Mouse (Mus musculus) liver, embryonic 16.5 days (tissue): Measurements from ENCODE around the gene Galnt9. TPM values are rescaled to one million over a fixed set of nuclear protein-coding genes. Genes with fewer than 3 reads are reported as not detected.

ENCODE experiments used
- ATAC-seq: fragments of 200-750 bp; cut with Nextera tagmentation; 2 replicates; pipeline ENCODE4 v1.8.0; 2017; ENCODE audit warnings: low read depth, mild to moderate bottlenecking, moderate number of reproducible peaks, moderate library complexity
- H3K27ac ChIP-seq: fragments of 300-500 bp; sonication (generic); 2 replicates; pipeline ENCODE4 v1.5.1; 2014; ENCODE audit warnings: mild to moderate bottlenecking, low read length
- H3K27me3 ChIP-seq: fragments of 300-500 bp; sonication (generic); 2 replicates; pipeline ENCODE4 v1.6.1; 2014; ENCODE audit warnings: low read depth, low read length, mixed read lengths; ENCODE audit not compliant: control insufficient read depth, insufficient read depth
- H3K36me3 ChIP-seq: fragments of 300-500 bp; sonication (generic); 2 replicates; pipeline ENCODE4 v1.6.1; 2014; ENCODE audit warnings: mild to moderate bottlenecking; ENCODE audit not compliant: control insufficient read depth, insufficient read depth
- H3K4me1 ChIP-seq: fragments of 300-500 bp; sonication (generic); 2 replicates; pipeline ENCODE4 v1.6.1; 2014; ENCODE audit warnings: low read depth, low read length, mixed read lengths; ENCODE audit not compliant: control insufficient read depth
- H3K4me2 ChIP-seq: fragments of 300-500 bp; sonication (generic); 2 replicates; pipeline ENCODE4 v1.6.1; 2014; ENCODE audit warnings: low read depth, low read length, mixed read lengths
- H3K4me3 ChIP-seq: fragments of 300-500 bp; sonication (generic); 2 replicates; pipeline ENCODE4 v1.5.1; 2014; ENCODE audit warnings: low read depth, mild to moderate bottlenecking, low read length
- H3K9ac ChIP-seq: fragments of 300-500 bp; sonication (generic); 2 replicates; pipeline ENCODE4 v1.6.1; 2014; ENCODE audit warnings: low read depth, low read length
- H3K9me3 ChIP-seq: fragments of 300-500 bp; sonication (generic); replicated peaks from 2 replicates; pipeline ENCODE4 v1.6.1; 2016; ENCODE audit warnings: low read length; ENCODE audit not compliant: control insufficient read depth
- WGBS: fragments of 180-500 bp; shearing (Covaris S2); extraction: QIAGEN DNeasy Blood & Tissue Kit; methylation state at CpG from one replicate; pipeline ENCODE4 v1.1.7; 2014; ENCODE audit not compliant: insufficient replicate concordance; 5-methylcytosine and 5-hydroxymethylcytosine counted together
- polyA plus RNA-seq: library from polyadenylated mRNA; unstranded; fragments of >200 nt; fragmentation: Nextera tagmentation; extraction: Ambion mirVana; gene quantifications from 2 replicates; pipeline ENCODE4 v1.2.1, GENCODE M21; 2015

Galnt9 gene
- 0.11 and 0.12 TPM in 2 replicates for polyA plus RNA-seq

GRCm38 (mm10) chr5:110543951-110544690 is at the start of gene Galnt9:
Gene Galnt9 (plus strand): TSS chr5:110544355.
- 1% methylated on average over 82 of the region's 82 CpGs for WGBS
- ATAC-seq = no peak
- no peak within 1 kb of the TSS for H3K4me3 ChIP-seq

GRCm38 (mm10) chr5:110494396-110494795 is 49.8 kb upstream of the Galnt9 start:
- ATAC-seq = no peak
- H3K27ac ChIP-seq = no peak overlapping the region
- WGBS = 48% methylated on average over 4 of the region's 4 CpGs

More at GRCm38 (mm10) chr5:110543951-110544690, at the start of gene Galnt9:
- H3K27me3 ChIP-seq = peaks cover 45% of the 10 kb centered on the region
- no peak within 1 kb of the TSS for H3K9ac ChIP-seq
- no peaks in the 10 kb centered on the region for H3K4me1 ChIP-seq
- H3K27ac ChIP-seq = no peak within 1 kb of the TSS
- no peaks in the 10 kb centered on the region for H3K9me3 ChIP-seq
- H3K36me3 ChIP-seq = no peaks in the 10 kb centered on the region
- H3K4me2 ChIP-seq = no peak within 1 kb of the TSS

GRCm38 (mm10) chr5:110495051-110495450 is 49.1 kb upstream of the Galnt9 start:
- no peaks in the 10 kb centered on the region for H3K4me1 ChIP-seq
- H3K36me3 ChIP-seq = no peaks in the 10 kb centered on the region
- no peak overlapping the region for H3K27ac ChIP-seq
- H3K27me3 ChIP-seq = no peaks in the 10 kb centered on the region
- ATAC-seq = no peak
- no peak overlapping the region for H3K4me3 ChIP-seq
- H3K9me3 ChIP-seq = no peaks in the 10 kb centered on the region
- 77% methylated on average over 6 of the region's 6 CpGs for WGBS
- H3K4me2 ChIP-seq = no peak overlapping the region
- H3K9ac ChIP-seq = no peak overlapping the region

More at GRCm38 (mm10) chr5:110494396-110494795, 49.8 kb upstream of the Galnt9 start:
- Histone ChIP-seq H3K36me3 (no peaks in the 10 kb centered on the region), H3K9ac (no peak overlapping the region), H3K27me3 (no peaks in the 10 kb centered on the region), H3K9me3 (no peaks in the 10 kb centered on the region), H3K4me2 (no peak overlapping the region), H3K4me3 (no peak overlapping the region), H3K4me1 (no peaks in the 10 kb centered on the region)

GRCm38 (mm10) chr5:110497556-110497955 is 46.6 kb upstream of the Galnt9 start:
- H3K36me3 ChIP-seq = no peaks in the 10 kb centered on the region
- H3K27me3 ChIP-seq = no peaks in the 10 kb centered on the region
- no peak overlapping the region for H3K9ac ChIP-seq
- WGBS = 64% methylated on average over 5 of the region's 5 CpGs
- no peaks in the 10 kb centered on the region for H3K9me3 ChIP-seq
- H3K4me3 ChIP-seq = no peak overlapping the region
- no peak overlapping the region for H3K4me2 ChIP-seq
- ATAC-seq = no peak
- H3K4me1 ChIP-seq = no peaks in the 10 kb centered on the region
- H3K27ac ChIP-seq = no peak overlapping the region

GRCm38 (mm10) chr5:110498071-110498470 is 46.1 kb upstream of the Galnt9 start:
- no peak overlapping the region for H3K27ac ChIP-seq

DNA sequence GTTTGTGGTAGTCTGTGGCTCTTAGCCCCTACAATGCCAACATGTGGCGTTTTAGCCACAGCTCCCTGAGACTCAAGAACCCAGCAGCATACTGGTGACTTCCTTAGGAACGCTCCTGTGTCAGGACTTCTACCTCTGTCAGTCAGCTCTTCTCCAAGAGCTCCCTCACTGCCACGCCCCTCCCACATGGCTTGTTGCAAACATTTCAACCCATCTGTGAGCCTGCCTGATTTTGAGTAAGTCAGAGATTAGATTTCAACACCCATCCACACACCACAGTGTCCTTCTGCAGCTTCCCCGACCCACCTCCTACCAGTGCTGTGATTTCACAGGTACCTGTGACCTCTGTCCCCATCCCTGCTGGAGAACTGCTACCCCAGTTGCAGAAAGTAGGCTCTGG is 43.9 kb upstream of the Galnt9 start:
- Histone ChIP-seq H3K4me3 (no peak overlapping the region), H3K9me3 (no peaks in the 10 kb centered on the region), H3K36me3 (no peaks in the 10 kb centered on the region), H3K9ac (no peak overlapping the region), H3K4me1 (no peaks in the 10 kb centered on the region), H3K27ac (no peak overlapping the region), H3K27me3 (no peaks in the 10 kb centered on the region), H3K4me2 (no peak overlapping the region)
- ATAC-seq = no peak
- WGBS = 18% methylated on average over 4 of the region's 4 CpGs

More at GRCm38 (mm10) chr5:110498071-110498470, 46.1 kb upstream of the Galnt9 start:
- H3K4me1 ChIP-seq = no peaks in the 10 kb centered on the region
- H3K27me3 ChIP-seq = no peaks in the 10 kb centered on the region
- H3K4me3 ChIP-seq = no peak overlapping the region
- WGBS = 58% methylated on average over 10 of the region's 10 CpGs
- no peak overlapping the region for H3K4me2 ChIP-seq
- H3K9me3 ChIP-seq = no peaks in the 10 kb centered on the region
- no peak overlapping the region for H3K9ac ChIP-seq
- H3K36me3 ChIP-seq = no peaks in the 10 kb centered on the region
- no peak for ATAC-seq

- H3K9ac ChIP-seq = no peak overlapping the region
- no peaks in the 10 kb centered on the region for H3K9me3 ChIP-seq
- 59% methylated on average over 3 of the region's 3 CpGs for WGBS
- H3K27me3 ChIP-seq = no peaks in the 10 kb centered on the region
- H3K4me2 ChIP-seq = no peak overlapping the region
- no peaks in the 10 kb centered on the region for H3K4me1 ChIP-seq
- ATAC-seq = no peak
- H3K27ac ChIP-seq = no peak overlapping the region
- H3K36me3 ChIP-seq = no peaks in the 10 kb centered on the region
- H3K4me3 ChIP-seq = no peak overlapping the region
These were observed 40.8 kb upstream of the Galnt9 start for GRCm38 (mm10) chr5:110503361-110503760.

DNA sequence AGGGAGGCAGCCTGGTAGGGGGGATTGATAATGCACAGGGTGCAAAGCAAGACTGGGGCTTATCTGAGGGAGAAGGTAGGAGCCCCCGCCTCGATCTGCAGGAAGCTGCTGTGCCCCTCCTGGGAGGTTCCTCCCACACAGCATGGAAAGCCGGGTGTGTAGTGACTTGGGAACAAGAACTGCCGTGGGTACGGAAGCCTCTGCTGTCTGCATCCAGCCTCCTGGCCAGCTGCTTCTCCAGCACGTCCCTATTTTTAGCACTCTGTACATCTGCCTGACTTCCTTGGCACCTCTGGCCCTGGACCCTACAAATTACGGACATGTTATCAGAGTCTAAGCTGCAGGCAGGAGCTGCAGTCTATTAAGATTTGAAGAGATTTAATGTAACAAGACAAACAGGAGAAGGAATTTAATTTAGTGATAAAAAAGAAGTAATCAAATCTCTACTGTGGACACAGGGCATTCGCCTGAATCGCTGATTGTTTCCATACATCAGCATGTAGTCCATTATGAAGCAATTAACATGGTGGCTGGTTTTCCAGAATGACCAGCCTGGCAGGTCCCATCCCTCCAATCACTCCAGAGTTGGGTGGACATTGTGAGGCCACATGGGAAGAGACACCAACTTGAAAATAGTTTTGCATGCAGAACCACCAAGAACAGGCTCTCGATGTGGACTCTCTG is 38.4 kb upstream of the Galnt9 start:
- no peaks in the 10 kb centered on the region for H3K27me3 ChIP-seq
- H3K4me2 ChIP-seq = no peak overlapping the region
- no peak overlapping the region for H3K9ac ChIP-seq
- H3K27ac ChIP-seq = no peak overlapping the region
- H3K4me3 ChIP-seq = no peak overlapping the region
- WGBS = 48% methylated on average over 10 of the region's 10 CpGs
- no peaks in the 10 kb centered on the region for H3K36me3 ChIP-seq
- no peaks in the 10 kb centered on the region for H3K4me1 ChIP-seq
- no peak for ATAC-seq
- H3K9me3 ChIP-seq = no peaks in the 10 kb centered on the region

- WGBS = 59% methylated on average over 8 of the region's 8 CpGs
- Histone ChIP-seq H3K9me3 (no peaks in the 10 kb centered on the region), H3K9ac (no peak overlapping the region)
These were observed 37.9 kb upstream of the Galnt9 start for GRCm38 (mm10) chr5:110506295-110506616.

More at GRCm38 (mm10) chr5:110506295-110506616, 37.9 kb upstream of the Galnt9 start:
- H3K27ac ChIP-seq = no peak overlapping the region
- no peak overlapping the region for H3K4me2 ChIP-seq
- no peak for ATAC-seq
- no peak overlapping the region for H3K4me3 ChIP-seq
- H3K36me3 ChIP-seq = no peaks in the 10 kb centered on the region
- H3K4me1 ChIP-seq = no peaks in the 10 kb centered on the region
- no peaks in the 10 kb centered on the region for H3K27me3 ChIP-seq
